Mouse (Mus musculus): ENCODE measurements around the gene Atp13a3.

- TF ChIP-seq POLR2A (IDR thresholded peaks at IDR 0.05; ENCODE audit: insufficient read depth, low read length) (no peak), CTCF (IDR thresholded peaks at IDR 0.05; ENCODE audit: low read depth, low read length) (no peak), EP300 (IDR thresholded peaks at IDR 0.05; ENCODE audit: insufficient read depth, low read depth, low read length) (no peak)
Measured at GRCm38 (mm10) chr16:30296601-30297275, 109.0 kb downstream of the Atp13a3 start.
